Mouse (Mus musculus) cerebellum, adult 9-10 months (tissue): ENCODE measurements around the gene Rnf19b.

ENCODE experiments used
- DNase-seq: peaks from one replicate; pipeline ENCODE4 v3.0.0; 2022

The Rnf19b gene

DNA sequence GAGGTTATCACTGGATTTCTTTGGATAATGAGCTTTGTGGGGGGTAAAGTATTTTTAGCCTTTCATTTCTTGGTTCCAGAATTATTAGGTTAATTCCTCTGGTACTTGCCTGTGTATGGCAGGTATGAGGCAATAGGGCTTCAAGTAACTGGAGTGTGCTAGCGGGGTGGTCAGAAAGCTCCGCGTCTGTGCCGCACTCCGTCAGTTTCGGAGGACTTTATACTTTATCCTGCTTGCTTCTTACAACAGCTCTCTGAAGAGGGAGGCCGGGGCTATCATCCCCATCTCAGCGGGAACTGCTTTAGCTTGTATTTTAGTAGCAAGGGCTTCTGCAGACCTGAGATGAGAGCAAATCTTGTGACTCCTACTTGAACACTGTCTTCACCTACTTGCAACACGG, 21.1 kb downstream of the Rnf19b start:
- no peak for DNase-seq

DNA sequence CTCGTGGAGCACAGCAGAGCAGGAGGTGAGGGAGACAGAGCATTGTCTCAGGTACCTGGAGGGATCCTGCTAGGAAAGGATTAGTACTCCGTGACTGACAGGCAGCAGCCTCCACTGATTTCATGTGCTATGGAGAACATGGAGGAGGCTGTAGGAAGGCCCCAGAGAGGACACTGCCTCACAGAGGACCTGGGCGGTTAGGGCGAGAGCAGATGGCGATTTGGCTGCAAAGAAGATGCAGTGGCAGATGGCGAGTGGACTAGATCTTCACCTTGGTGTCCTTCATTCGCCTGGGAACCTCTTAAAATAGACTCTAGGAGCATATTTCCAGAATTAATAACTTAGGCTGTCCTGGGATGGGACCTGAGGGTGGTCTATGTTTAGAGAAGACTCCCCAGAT, 23.0 kb downstream of the Rnf19b start:
- peak; percentile 95 for DNase-seq

DNA sequence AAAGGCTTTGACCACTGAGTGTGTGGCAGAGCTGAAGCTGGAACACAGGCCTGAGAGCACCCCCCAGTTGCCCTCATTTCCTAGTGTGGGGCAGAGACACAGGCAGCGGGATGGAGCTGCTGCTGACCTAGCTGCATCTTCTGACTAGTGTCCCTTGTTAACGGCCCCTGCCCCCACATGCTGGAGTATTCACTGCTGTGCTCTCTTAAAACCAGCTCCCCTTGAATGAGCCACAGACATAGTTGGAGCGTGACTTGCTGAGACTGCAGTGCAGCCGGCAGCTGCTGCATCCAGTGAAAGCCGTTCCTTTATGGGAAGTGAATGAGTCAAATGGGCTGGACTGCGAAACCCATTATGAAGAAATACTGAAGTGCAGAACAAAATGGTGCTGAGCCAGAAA, 23.4 kb downstream of the Rnf19b start:
- no peak for DNase-seq

DNA sequence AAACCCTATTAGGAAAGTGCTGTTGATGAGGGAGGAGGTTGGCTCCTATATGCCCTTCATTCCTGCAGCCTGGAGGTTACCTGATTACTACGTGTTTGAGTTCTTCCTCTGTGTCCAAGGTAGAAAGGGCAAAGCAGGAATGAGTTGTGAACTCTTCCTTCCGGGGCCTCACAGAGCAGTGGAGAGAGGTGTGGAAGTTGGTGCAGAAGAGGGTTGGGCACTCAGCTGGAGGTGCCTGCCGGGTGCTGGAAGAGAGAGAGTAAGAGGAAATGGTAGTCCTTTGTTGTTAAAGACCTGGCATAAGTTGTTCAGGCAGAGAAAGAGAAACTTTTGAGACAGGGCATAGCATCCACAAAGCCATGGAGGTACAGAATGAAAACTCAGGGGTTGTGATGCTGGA, 23.9 kb downstream of the Rnf19b start:
- DNase-seq: no peak

DNA sequence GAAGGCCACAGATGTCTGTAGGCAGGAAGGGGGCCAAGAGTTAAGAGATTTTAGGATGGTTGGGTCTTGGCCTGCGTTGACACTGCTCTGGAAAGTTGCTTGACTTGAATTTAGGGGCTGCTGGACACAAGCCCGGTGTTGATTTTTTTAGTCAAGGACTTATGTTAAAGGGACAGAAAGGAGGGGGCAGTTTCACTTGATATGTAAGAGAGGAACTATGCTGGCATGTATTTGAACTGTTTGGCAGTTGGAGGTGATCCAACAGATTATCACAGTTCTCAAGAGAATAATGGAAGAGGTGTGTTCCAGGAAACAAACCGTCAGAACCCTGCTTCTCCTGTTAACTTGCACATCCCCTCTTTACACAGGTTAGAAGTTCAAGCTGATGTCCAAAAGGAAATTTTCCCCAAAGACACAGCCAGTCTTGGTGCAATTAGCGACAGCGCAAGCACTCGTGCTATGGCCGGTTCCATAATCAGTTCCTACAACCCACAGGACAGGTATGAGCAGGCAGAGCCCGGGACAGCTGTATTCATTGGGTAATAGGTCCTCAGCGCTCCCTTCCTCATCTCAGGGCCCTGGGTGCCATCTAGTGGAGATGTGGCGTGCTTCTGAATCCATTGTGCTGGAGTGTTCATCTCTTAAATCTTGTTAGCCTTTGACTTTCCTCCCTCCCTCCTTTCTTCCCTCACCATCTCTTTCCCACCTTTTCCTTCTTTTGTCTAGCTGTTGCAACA, 24.5 kb downstream of the Rnf19b start:
- peak; percentile 88 for DNase-seq

DNA sequence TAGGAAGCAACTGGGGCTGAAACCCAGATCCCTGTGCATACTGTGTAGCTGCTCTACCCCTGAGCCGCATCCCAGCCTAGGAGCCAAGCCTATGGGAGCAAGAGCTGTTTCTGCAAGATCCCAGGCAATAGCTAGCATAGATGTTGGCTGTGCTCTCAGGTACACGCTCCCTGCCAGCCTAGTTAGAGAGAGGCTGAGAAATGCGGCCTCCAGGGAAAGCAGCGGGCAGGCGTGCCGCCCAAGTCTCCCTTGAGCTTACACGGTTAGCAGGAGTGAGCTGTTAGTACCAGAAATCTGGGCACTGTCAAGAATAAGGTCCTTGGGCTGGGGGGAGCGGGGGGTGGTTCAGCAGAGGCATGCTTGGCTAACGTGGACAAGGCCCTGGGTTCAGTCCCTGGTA, 26.8 kb downstream of the Rnf19b start:
- DNase-seq: no peak

DNA sequence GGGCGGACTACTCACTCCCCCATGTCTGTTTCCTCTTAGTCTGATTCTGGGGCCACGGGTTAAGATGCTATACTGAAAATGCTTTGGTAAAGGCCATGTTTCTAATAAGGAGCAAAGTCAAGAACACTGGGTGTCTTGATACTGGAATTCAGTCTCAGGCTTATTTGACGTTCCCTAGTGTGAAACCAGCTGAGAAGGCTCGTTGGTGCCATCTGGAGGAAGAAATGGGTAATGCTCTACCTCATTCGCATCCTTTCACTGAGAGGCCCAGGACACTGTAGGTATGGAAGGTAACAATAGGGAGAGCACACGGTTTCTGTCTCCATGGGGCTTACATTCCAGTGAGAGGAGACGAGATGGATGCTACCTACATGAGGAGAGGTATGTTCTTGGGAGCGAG, 28.0 kb downstream of the Rnf19b start:
- DNase-seq: peak; percentile 88

DNA sequence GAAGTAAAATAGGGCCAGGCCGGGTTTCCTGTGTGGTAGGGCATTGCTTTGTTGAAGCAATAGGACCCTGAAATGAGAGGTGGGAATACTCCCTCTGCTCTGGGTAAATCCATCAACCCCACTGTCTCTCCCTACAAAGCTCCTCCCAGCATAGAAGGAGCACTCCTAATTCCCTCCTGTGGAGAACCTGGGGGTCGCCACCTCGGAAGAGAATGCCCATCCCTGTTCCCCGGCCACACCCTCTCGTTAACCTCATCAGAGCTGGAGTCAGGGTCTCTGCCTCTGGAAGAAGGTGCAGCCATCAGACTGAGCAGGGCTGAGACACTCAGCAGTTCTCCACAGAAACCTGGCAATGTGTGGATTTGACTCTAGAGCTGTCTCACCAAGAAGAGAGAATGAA, 29.8 kb downstream of the Rnf19b start:
- DNase-seq: no peak

DNA sequence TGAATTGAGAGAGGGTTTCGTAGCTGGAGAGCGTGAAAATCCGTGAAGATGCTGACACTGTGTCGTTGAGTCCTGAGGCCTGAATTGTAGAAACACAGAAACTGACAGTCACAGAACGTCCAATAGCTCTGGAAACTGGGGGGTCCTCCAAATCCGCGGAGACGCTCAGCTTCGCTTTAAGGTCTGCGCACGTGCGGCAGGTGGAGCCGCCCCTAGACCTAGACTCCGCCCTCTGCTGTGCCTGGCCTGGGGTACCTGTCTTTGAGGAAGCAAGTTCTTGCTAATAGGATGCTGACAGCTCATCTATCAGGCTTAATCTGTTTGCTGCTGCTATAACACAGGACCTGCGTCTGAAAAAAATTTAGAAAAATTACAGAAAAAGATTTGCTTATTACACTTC, 37.2 kb downstream of the Rnf19b start:
- no peak for DNase-seq

DNA sequence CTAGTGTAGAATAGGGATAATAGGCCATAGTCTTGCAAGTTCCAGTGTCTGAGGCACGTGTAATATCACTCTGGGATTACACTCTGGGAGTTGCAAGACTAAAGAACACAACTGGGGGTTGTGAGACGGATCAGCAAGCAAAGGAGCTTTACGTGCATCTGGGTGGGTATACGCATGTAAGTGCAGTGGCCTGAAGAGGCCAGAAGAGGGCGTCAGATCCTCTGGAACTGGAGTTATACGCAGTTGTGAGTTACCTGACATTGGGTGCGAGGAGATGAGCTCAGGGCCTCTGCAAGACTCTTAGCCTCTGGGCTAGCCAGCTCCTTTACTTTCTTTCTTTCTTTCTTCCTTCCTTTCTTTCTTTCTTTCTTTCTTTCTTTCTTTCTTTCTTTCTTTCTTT, 38.9 kb downstream of the Rnf19b start:
- DNase-seq: no peak

DNA sequence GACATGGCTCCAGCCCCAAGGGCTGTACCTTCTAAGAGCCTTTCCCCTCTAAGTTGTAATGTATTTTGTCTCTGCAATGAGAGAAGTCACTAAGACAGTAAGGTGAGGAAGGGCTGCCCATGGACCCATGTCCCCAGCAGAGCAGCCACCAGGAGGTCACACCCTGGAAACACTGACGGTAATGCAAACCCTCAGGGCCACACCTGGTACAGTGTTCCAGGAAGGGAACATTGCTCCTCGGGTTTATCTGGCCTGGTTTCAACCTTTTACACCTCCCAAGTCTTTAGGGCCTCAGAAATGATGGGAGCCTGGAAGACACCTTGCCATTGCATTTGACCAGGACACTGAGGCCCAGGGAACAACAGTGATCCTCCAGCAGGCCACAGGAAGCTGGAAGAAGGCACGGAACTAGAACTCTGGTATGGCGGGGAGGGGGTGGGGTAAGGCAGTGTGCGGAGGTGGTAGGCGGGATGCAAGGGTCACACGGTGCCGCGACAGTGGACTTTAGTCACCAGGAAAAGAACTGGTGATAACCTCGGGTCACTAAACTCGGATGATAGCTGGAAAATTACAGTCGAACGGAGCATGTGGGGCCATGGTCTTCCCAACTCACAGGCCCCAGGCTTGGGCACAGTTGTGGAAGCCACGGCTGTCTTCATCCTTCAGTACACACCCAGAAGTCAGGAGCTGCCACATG, 44.2 kb downstream of the Rnf19b start:
- DNase-seq: no peak

DNA sequence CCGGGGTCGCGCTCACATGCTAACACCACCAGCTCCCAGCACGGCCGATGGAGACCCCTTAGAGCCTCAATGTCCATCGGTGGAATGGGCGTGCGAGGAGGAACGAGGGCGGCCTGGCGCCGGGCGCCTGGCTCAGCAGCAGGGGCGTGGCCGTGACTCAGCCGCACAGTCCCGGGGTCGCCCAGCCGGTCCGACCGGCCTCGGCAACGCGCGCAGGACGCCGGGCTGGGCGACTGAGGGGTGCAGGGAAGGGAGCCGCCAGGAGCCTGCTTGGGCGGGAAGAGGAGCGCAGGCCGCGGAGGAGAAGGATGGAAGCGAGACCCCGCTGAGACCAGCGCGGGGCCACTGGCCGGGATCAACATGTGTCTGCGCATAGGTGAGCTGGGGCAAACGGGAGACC, 47.3 kb downstream of the Rnf19b start, which contains the start of gene Tmem54:
Tmem54 (plus strand) TSS at position 193 of the 400 bp plus-strand sequence.
- DNase-seq: no peak

DNA sequence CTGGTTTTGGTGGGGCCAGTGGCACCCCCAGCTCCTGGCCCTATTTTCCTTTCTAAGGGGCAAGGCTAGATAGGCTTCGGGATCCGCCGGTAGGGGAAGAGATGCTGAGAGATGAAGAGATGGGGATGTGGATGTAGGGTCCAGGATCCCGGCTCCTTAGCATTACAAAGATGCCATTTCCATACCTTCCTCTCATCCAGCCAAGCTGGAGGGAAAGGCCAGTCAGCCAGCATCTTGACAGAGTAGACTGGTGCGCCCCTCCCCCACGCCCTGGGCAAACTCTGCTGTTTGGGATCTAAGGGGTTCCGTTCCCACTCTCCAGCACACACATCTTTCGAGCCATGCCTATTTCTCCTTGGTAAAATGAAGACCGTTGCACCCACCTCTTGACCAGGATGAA, 48.0 kb downstream of the Rnf19b start:
- no peak for DNase-seq

DNA sequence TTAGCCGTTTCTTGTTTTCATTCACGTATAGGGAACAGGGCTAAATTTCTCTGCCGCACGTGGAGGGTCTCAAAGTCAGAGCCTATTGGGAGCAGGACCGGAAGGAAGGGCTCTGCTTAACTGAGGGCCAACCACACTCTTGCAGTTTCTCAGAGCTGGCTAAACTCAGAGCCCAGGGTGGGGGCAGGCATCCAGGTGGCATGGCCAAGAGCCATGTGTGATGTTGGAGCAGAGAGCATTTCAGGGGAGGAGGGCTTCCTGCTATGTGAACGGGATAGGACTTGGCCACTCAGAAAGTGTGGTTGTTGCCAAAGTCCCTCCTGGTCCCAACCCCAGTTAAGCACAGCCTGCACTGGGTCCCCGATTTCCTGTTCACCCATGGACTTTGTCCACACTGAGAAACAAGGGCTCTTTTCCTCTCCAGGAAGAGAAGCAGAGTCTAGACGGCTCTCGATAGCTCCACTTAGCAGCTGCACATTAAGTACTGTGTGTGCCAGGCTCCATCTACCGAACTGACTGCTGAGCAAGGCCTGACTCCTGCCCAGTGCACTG, 49.4 kb downstream of the Rnf19b start:
- DNase-seq: no peak

DNA sequence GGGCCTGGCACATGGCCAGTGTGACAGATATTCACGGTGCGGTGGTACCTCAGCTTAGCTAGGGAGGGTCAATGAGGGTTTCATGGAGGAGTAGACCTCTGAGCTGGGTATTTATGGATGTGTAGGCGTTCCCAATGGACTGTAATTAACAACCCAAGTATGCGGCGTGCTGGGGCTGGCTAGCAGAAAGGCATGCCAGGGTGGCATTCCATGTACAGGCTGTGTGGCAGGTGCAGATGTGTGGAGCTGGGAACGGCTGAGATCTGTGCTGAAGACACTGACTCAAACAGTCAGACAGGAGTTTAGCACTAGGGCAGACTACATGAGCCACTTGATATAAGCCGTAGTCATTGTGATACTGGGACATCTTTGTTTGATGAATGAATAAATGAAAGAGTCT, 50.6 kb downstream of the Rnf19b start:
- no peak for DNase-seq

DNA sequence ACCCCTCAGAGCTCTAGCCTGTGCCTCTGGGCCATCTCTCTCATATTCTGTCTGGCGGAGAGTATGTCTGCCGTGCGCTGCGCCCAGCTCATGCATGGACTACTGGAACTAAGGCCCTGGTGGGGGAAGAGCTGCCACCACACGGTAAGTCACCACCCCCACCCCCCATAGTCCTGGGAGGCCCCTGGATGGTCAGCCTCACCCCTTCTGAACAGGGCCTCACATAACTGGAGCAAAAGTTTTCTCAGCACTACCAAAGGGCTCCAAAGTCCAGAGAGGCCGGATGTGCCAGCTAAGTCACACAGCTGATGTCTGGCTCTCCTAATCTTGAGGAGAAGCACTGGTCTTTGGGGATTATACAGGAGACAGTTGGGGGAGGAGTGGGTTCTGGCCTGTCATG, 52.7 kb downstream of the Rnf19b start:
- DNase-seq: no peak

DNA sequence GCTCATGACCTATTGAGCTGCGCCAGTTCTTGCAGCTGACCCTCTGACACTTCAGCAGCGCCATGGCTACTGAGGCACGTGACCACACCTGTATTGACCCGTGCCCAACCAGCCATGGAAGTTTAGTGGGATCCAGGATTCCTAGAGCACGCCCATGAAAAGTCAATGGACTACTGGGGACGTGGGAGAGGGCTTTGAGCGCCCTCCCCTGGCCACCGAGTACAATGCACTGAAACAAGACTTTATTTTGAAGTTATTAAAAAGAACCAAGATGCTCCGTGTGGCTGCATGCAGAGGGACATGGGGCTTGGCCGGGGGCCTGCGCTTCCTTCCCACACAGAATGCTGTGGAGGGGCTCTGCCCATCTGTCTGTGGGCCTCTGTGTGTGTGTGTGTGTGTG, 53.3 kb downstream of the Rnf19b start:
- no peak for DNase-seq

DNA sequence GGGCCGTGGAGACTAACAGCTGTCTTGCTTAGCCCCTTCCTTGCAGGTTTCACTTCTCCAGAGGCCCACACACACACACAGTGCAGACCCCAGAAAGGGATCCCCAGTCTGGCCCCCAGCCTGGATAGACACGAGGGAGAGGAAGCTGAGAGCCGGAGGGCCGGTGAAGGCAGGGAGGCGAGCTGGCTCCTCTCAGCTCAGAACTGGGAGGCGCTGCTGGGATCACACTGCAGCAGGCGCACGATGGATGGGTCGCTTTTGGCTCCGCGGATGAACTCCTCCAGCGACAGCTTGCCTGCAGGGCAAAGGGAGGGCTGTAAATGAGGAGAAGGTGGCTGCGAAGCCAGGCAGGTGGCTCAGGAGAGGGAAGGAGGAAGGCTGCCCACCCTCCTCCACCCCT, 54.2 kb downstream of the Rnf19b start:
- no peak for DNase-seq

DNA sequence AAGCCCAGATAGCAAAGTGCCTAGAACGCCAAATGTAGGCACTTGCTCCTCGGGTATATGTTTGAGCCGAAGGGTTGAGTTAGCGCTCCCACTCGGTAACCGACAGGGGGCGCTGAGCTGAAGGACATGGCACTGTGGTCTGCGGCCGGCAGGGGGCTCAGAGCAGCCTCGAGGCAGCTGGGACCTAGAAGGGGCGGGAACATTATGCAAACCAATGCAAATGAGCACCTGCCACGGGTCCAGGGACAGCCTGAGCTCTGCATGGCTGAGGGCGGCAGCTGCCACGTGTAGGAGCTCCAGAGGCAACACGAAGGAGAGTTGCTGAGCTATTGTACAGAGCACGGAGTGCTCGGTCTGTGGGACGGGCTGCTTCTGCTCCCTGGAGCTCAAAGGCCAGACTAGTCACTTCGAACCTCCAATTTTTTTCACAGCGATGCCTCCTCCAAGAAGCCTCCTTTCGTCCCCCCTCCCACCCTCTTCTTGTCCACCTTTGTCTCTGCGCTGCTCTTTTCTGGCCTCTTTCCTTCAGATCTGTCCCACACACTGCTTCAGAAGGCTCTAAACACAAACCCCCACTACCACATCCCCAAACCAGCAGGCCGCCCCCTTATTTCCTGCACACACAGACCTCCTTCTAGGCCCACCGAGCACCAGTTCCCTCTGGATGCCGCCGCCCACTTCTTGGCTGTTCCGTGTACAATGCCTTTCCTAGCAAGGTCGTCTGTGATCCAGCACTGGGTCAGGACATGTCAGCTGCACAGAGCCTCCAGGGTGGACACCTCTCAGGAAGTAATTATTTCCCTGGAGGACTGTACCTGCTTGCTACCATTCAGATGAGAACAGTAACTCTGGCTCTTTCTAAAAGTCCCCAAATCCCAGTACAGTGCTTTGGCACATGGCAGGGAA, 55.3 kb downstream of the Rnf19b start:
- DNase-seq: peak; percentile 85

DNA sequence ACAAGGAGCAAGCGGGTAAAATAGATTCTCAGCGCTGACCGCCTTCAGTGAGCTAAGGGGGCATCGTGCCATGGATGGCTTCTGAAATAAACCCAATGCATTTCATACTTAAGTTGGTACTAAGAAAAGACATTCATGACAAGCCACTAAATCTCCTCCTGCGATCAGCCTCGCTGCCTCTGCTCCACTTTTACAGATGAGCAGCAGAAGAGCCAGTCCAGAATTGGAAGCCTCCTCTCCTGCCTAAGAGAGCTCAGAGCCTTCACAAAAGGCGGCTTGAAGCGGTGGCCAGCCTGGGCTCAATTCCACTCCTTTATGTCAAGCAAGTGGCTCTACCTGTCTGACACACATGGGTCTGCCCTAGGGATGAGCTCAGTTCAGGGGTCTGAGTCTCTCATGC, 58.6 kb downstream of the Rnf19b start:
- DNase-seq: no peak

DNA sequence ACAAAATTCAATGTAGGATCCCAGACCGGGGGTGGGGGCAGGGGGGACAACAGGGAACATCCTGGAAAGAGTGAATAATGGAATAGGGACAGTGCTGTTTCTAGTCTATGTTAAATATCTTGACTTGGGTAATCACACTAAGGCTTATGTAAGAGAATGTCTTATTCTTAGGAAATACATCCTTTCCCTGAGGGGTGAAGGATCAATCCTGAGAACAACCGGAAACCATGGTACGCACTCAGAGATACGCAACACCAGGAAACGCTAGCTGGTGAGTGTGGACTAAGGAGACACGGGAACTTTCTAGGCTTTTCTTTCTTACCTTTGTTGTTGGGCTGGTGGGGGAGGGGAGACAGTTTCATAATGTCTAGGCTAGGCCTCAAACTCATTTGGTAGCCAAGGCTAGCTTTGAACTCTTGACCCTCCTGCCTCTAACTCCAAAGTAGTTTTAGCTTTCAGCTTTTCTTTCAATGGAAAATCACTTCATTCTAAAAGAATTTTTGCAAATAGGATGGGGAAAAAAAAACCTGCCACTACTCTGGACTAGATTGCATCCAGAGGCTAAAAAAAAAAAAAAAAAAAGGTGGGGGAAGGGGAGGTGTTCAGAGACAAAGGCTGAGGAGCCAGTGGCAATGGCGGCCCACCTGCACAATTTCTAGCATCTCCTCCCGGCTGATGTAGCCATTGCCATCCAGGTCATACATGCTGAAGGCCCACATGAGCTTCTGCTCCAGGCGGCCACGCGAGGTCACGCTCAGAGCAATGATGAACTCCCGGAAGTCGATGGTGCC, 59.8 kb downstream of the Rnf19b start:
- DNase-seq: no peak

DNA sequence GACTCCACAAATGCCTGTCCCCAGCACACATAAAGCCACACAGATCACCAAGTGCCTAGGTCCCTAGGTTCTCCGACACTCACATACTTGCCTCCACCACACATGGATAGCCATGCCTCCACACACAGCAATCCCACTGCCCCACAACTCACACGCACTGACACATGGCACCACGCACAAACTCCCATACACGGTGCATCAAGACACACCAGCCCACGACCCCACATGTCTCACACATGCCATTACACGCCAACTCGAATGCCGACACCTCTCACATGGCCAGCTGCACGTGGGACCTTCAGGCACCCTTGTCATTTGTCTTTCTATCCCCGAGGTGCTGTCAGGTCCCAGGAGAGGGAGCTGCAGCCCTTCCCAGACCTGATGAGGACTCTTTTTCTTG, 61.6 kb downstream of the Rnf19b start:
- DNase-seq: no peak
